Mouse (Mus musculus) myocyte (in vitro differentiated cells): ENCODE results near the gene Orai3. TPM values are rescaled to one million over a fixed set of nuclear protein-coding genes. Genes with fewer than 3 reads are reported as not detected.

Experiments used
- H3K27me3 ChIP-seq: one replicate; pipeline ENCODE4 v1.6.1; 2011; ENCODE audit not compliant: control insufficient read depth, insufficient read depth, insufficient read length
- H3K36me3 ChIP-seq: one replicate; pipeline ENCODE4 v1.6.1; 2011; ENCODE audit not compliant: control insufficient read depth, insufficient read depth
- H3K4me2 ChIP-seq: one replicate; pipeline ENCODE4 v1.6.1; 2011; ENCODE audit warnings: low read depth, control low read depth
- H3K4me3 ChIP-seq: one replicate; pipeline ENCODE4 v1.5.1; 2011; ENCODE audit warnings: mild to moderate bottlenecking, control low read depth, moderate library complexity
- H3K79me2 ChIP-seq: one replicate; pipeline ENCODE4 v1.6.1; 2011; ENCODE audit not compliant: control insufficient read depth, insufficient read depth
- H3ac ChIP-seq: one replicate; pipeline ENCODE4 v1.6.1; 2011; ENCODE audit not compliant: control insufficient read depth, insufficient read length
- CEBPB ChIP-seq: IDR thresholded peaks from 2 replicates; pipeline ENCODE4 v1.6.1; 2011; ENCODE audit warnings: mild to moderate bottlenecking, moderate library complexity; ENCODE audit not compliant: poor library complexity, insufficient read depth, severe bottlenecking
- E2F4 ChIP-seq: IDR thresholded peaks from one replicate; pipeline ENCODE4 v1.6.1; 2011; ENCODE audit warnings: mild to moderate bottlenecking, control low read depth, moderate library complexity; ENCODE audit not compliant: insufficient read depth
- MAX ChIP-seq: IDR thresholded peaks from one replicate; pipeline ENCODE4 v1.6.1; 2011; ENCODE audit warnings: low read depth, mild to moderate bottlenecking, control low read depth
- MYOD1 ChIP-seq, 3 experiments: IDR thresholded peaks; one replicate each; pipeline ENCODE4 v1.6.1; 2011; ENCODE audit warnings: control low read depth in 2 of 3, low read depth in 2 of 3, mild to moderate bottlenecking in 2 of 3, moderate library complexity in 1 of 3; ENCODE audit not compliant: insufficient read length in 2 of 3, control insufficient read depth in 1 of 3
- MYOG ChIP-seq, 3 experiments: IDR thresholded peaks; one replicate each; pipeline ENCODE4 v1.6.1; 2011; ENCODE audit warnings: control low read depth in 2 of 3, low read depth in 2 of 3, mild to moderate bottlenecking in 2 of 3; ENCODE audit not compliant: insufficient read length in 2 of 3, control insufficient read depth in 1 of 3, insufficient read depth in 1 of 3
- POLR2A ChIP-seq: IDR thresholded peaks from one replicate; pipeline ENCODE4 v1.6.1; 2011; ENCODE audit warnings: low read depth, mild to moderate bottlenecking, control low read depth, moderate library complexity; ENCODE audit not compliant: insufficient read length
- POLR2AphosphoS2 ChIP-seq: IDR thresholded peaks from one replicate; pipeline ENCODE4 v1.6.1; 2011; ENCODE audit warnings: low read depth, control low read depth; ENCODE audit not compliant: insufficient read length
- REST ChIP-seq: IDR thresholded peaks from one replicate; pipeline ENCODE4 v1.6.1; 2011; ENCODE audit warnings: mild to moderate bottlenecking, control low read depth, moderate library complexity; ENCODE audit not compliant: insufficient read depth, insufficient read length
- SRF ChIP-seq: IDR thresholded peaks from one replicate; pipeline ENCODE4 v1.6.1; 2011; ENCODE audit warnings: low read depth; ENCODE audit not compliant: control insufficient read depth, insufficient read length
- TCF12 ChIP-seq: IDR thresholded peaks from one replicate; pipeline ENCODE4 v1.6.1; 2011; ENCODE audit warnings: mild to moderate bottlenecking, control low read depth; ENCODE audit not compliant: poor library complexity, insufficient read depth, severe bottlenecking
- TCF3 ChIP-seq: IDR thresholded peaks from one replicate; pipeline ENCODE4 v1.6.1; 2011; ENCODE audit warnings: low read depth, control low read depth; ENCODE audit not compliant: insufficient read length
- USF1 ChIP-seq: IDR thresholded peaks from one replicate; pipeline ENCODE4 v1.6.1; 2011; ENCODE audit warnings: low read depth, mild to moderate bottlenecking, control low read depth, moderate library complexity
- polyA plus RNA-seq: library from polyadenylated mRNA; unstranded; fragments of >200 nt; fragmentation: generic; extraction: Trizol; gene quantifications from one replicate; pipeline ENCODE4 v1.2.1, GENCODE M21; 2012; ENCODE audit warnings: missing spikeins

Gene Orai3
- polyA plus RNA-seq, 1 experiment, result 16.3 TPM

GRCm38 (mm10) chr7:127753158-127753557 lies 16.5 kb upstream of the Orai3 start:
- peaks cover 22% of the 10 kb centered on the region for H3K36me3 ChIP-seq
- H3K27me3 ChIP-seq, result no peaks in the 10 kb centered on the region
- H3K4me3 ChIP-seq, result no peak overlapping the region
- H3K4me2 ChIP-seq, result no peak overlapping the region
- TF ChIP-seq REST (no peak), POLR2AphosphoS2 (no peak), POLR2A (no peak), MAX (no peak), MYOG (IDR thresholded peaks at IDR 0.05; ENCODE audit: control insufficient read depth in 1 of 3, insufficient read depth in 1 of 3, insufficient read length in 2 of 3, low read depth in 2 of 3) (no peak), MYOD1 (IDR thresholded peaks at IDR 0.05; ENCODE audit: control insufficient read depth in 1 of 3, insufficient read length in 2 of 3, low read depth in 2 of 3) (no peak), USF1 (no peak), SRF (no peak), E2F4 (no peak), TCF12 (no peak), TCF3 (no peak), CEBPB (no peak)
- peaks cover 7% of the 10 kb centered on the region for H3K79me2 ChIP-seq
- H3ac ChIP-seq, result no peak overlapping the region

DNA sequence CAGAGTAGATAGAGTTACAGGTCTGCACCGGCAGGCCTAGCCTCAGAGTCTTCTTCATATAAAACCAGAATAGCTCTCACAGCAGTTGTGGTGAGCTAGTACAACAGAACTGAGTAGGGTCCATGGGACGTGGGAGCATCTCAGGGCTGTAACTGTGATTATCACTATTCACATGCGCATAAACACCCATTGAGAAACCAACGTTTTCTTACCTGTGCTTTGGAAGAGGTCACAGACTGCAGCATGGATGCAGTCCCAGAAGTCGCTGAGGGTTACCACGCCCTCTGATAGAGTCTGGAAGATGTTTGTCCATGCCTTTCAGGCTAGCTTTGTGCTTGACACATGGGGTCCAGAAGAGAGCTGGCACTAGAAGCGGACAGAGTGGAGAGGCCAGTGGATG lies 15.9 kb upstream of the Orai3 start:
- no peak overlapping the region for H3K4me2 ChIP-seq

GRCm38 (mm10) chr7:127759716-127760115 lies 9.9 kb upstream of the Orai3 start:
- H3K4me2 ChIP-seq, result no peak overlapping the region

More for the DNA sequence above, 15.9 kb upstream of the Orai3 start:
- no peak for TF ChIP-seq TCF3
- no peak for TF ChIP-seq TCF12
- TF ChIP-seq CEBPB, result no peak
- no peak for TF ChIP-seq E2F4
- no peak for TF ChIP-seq REST
- TF ChIP-seq SRF, result no peak
- H3K36me3 ChIP-seq, result peaks cover 22% of the 10 kb centered on the region
- no peak overlapping the region for H3ac ChIP-seq
- no peak overlapping the region for H3K4me3 ChIP-seq
- peaks cover 7% of the 10 kb centered on the region for H3K79me2 ChIP-seq
- no peaks in the 10 kb centered on the region for H3K27me3 ChIP-seq

DNA sequence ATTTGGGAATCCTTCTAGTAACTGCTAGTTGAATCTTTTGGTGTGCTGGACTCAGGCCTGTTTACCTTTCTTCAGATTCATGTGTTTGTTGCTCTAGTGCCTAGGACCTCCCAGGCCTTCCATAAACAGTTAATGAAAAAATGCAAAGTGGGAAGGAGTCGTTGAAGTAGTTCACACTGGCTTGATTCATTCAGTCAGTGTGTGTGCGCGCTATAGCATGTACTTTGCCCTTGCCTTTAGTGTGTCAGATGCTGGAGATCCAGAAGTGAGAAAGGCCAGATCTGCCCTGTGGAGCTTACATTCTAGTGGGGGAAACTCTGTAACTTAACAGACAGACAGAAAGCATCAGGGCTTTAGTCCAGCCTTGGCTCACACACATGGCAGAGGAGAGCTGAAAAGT lies 9.1 kb upstream of the Orai3 start:
- Histone ChIP-seq H3K27me3 (no peaks in the 10 kb centered on the region), H3K4me2 (no peak overlapping the region), H3K36me3 (peaks cover 25% of the 10 kb centered on the region), H3K4me3 (no peak overlapping the region), H3K79me2 (peaks cover 7% of the 10 kb centered on the region), H3ac (no peak overlapping the region)
- TF ChIP-seq REST (no peak), CEBPB (no peak), TCF12 (no peak), MYOG (IDR thresholded peaks at IDR 0.05; ENCODE audit: control insufficient read depth in 1 of 3, insufficient read depth in 1 of 3, insufficient read length in 2 of 3, low read depth in 2 of 3) (no peak), POLR2A (no peak), SRF (no peak), USF1 (no peak), E2F4 (no peak), MAX (no peak), POLR2AphosphoS2 (no peak), TCF3 (no peak), MYOD1 (IDR thresholded peaks at IDR 0.05; ENCODE audit: control insufficient read depth in 1 of 3, insufficient read length in 2 of 3, low read depth in 2 of 3) (no peak)

More at GRCm38 (mm10) chr7:127759716-127760115, 9.9 kb upstream of the Orai3 start:
- H3K36me3 ChIP-seq, result peaks cover 21% of the 10 kb centered on the region
- H3ac ChIP-seq, result no peak overlapping the region
- H3K79me2 ChIP-seq, result peaks cover 7% of the 10 kb centered on the region
- no peaks in the 10 kb centered on the region for H3K27me3 ChIP-seq
- TF ChIP-seq CEBPB, result no peak
- no peak for TF ChIP-seq TCF3
- no peak for TF ChIP-seq SRF
- no peak for TF ChIP-seq MYOG (IDR thresholded peaks at IDR 0.05; ENCODE audit: control insufficient read depth in 1 of 3, insufficient read depth in 1 of 3, insufficient read length in 2 of 3, low read depth in 2 of 3)
- no peak for TF ChIP-seq MAX
- TF ChIP-seq REST, result no peak
- TF ChIP-seq MYOD1 (IDR thresholded peaks at IDR 0.05; ENCODE audit: control insufficient read depth in 1 of 3, insufficient read length in 2 of 3, low read depth in 2 of 3), result no peak
- no peak for TF ChIP-seq TCF12
- TF ChIP-seq E2F4, result no peak
- no peak for TF ChIP-seq POLR2A
- no peak for TF ChIP-seq POLR2AphosphoS2
- no peak for TF ChIP-seq USF1
- H3K4me3 ChIP-seq, result no peak overlapping the region
